Mouse (Mus musculus) yolk sac, embryonic 10.5 days (tissue): ENCODE results near the gene Mgat4b.

Experiments used
- DNase-seq: peaks from one replicate; pipeline ENCODE4 v3.0.0-alpha.2; 2017; ENCODE audit warnings: low spot score

Gene Mgat4b

DNA sequence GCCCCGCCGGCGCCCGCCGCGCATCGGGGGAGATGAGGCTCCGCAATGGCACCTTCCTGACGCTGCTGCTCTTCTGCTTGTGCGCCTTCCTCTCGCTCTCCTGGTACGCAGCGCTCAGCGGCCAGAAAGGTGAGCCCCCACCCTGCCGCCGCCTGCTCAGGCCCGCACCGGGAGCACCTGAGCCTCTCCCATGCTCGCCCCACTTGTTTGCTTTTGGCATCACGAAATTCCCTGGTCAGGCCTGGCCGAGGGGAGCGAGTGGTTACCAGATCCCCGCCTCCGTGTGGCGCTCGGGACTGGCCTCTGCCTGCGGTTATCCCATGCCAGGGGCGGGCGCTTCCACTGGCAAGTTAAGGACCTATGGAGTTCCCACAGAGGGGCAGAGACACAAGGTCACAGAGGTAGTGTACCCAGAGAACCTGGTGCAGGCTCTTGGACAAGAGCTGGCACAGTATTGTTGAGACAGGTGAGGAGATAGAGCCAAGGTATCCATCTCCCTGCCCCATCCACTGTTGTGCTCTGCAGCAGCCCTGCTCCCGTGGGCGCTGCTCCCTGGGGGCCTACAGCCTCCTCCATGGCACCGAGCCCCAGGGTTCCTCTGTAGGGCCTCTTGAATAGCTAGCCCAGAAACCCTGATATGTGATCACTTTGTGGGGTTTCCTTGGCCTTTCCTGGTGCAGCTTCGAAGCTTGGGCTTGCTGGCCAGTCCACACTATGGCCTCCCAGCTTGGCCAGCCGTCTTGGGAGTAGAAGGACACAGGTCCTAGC is 15.1 kb downstream of the Mgat4b start:
- DNase-seq = peak; percentile 46

DNA sequence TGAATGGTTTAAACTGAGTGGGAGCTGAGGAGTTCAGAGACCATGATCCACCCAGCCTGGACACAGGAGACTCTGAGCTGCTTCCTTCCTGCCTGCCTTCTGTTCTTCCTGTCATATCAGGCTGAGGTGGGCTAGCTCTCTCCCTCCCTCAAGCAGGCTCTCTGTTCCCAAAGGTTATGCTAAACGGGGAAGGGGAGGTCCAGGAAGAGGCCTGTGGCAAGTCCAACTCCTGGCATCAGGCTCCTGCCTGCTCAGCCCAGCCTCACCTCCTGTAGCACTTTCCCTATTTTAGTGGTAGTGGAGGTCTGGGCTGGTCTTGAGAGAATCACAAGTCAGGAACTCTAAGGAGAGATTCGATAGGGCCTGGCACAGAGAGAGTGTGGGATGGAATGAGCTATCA is 15.7 kb downstream of the Mgat4b start:
- DNase-seq = no peak

DNA sequence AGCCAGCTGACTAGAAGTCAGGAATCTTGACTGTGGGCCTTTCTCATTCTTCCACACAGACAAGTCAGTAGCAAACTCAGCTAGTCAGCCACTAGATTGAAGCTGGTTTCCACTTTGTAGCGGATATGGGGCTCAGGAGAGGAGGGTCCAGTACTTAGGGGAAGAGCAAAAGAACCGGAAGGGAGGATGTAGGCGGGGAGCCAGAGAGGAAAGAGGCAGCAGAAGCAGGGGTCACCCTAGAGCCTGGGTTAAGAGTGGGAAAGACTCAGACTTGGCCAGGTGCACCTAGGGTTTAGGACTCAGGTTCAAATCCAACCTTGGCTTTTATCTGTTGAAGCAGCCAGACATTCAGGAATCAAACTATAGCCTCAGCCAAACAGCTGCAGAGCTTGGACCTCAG is 16.5 kb downstream of the Mgat4b start:
- DNase-seq = no peak

DNA sequence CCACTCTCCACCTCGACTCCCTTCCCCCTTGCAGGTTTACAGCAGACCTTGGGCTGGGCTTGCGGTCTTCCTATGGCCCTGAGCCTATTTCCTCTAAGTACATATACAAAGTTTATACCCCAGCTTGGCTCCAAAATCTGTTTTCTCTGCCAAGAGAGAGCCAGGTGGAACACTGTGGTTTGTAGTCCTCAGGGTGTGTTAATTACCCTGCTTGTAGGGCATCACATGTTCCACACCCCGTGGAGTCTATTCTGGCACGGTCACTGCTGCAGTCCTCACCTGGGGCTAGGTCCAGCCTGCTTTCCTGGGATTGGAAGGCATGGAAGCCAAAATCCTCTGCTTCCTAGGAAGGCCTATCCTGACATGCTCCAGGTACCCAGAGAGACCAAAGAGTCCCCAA is 17.0 kb downstream of the Mgat4b start:
- DNase-seq = no peak

DNA sequence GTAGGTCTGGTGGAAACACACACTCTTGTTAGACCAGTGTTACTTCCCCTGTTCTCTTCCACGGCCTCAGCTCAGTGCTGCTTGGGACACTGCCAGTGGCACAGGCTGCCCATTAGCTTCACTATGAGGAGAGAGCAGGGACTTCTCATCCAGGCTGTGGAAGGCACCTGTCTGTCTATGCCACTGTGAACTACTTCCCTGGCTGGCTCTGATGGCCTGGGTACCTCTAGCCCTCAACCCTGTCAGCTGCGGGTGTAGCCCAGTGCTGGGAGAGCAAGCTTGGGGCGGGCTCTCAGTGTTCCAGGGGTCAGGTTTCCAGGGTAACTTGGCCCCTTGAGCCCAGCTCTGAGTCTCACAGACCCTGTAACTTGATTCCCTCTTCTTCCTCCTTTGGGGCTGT is 18.1 kb downstream of the Mgat4b start:
- no peak for DNase-seq

DNA sequence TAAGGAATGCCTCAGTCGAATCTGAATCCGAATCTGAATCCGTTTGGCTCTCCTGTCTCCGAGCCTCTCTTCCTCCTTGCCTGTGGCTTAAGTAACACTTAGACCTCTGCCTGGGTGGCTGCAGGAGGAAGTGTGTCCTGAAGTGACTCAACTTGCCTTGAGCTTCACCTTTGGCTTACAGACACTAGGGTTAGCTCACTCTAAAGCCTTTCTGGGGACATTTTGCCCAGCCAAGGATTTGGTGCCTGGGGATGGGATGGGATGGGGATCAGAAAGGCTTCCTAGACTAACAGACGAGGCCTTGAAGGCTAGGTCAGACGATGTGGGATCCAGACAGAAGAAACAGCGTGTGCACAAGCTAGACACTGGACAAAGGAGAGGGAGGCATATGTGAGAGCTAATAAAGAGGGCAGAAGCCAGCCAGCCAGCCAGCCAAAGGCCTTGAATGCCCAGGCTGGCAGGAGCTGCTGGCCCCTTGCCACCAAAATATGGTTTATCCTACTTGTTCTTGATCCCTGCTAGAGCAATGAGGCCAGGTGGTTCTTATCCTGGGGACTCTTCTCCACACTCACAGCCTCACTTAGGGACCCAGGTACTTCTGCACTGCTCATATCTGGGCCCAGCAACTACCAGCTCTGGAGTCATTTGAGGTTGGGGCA is 18.7 kb downstream of the Mgat4b start:
- no peak for DNase-seq

DNA sequence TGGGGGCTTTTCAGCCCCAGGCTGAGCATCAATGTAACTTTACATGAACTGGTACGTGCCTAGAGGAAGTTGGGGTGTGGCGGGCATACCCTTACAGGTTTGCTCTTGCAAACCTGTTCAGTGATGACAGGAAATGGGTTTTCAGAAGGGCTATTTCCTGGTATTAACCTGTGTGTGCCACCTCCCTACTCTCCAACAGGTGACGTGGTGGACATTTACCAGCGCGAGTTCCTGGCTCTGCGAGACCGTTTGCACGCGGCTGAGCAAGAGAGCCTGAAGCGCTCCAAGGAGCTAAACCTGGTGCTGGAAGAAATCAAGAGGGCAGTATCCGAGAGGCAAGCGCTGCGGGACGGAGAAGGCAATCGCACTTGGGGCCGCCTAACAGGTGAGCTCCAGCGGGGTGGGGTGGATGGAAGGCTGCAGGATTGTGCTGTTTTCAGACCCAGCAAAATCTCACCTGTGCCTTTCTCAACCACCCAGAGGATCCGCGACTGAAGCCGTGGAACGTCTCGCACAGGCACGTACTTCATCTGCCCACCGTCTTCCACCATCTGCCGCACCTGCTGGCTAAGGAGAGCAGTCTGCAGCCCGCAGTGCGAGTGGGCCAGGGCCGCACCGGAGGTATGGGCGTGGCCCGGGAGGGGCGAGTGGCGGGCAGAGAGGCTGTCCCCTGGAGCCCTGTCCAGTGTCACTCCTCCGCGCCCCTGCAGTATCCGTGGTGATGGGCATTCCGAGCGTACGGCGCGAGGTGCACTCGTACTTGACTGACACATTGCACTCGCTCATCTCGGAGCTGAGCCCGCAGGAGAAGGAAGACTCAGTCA is 20.0 kb downstream of the Mgat4b start:
- no peak for DNase-seq

DNA sequence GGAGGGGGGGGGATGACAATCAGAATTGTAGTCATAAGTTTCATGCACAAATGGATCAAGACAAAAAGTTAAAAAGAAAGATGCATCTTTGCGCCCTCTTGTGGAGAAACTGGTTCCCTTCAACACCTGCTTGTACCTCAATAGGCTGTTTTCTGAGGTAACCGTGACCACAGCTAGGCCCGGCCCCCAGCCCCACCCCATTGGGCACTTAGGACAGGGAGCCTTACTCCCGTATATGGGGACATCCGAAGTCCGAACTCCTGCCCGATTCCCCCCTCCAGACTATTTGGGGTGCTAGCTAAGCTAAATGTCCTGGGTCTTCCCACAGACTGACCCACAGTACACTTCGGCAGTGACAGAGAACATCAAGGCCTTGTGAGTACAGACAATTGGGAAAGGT is 20.7 kb downstream of the Mgat4b start:
- DNase-seq = no peak

DNA sequence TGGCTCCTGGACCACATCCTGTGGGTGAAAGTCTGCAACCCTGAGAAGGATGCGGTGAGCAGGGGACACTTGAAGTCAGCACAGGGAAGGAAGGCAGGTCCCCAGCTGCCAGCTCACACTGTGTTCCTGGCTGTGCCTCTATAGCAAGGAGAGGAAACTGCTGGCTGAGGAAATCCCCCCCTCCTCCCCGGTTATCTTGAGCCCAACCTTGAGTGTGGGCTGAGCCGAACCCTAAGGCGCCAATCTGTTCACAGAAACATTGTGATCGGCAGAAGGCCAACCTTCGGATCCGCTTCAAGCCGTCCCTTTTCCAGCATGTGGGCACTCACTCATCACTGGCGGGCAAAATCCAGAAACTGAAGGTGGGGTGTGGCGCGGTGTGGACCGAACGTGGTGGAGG is 22.3 kb downstream of the Mgat4b start:
- no peak for DNase-seq

DNA sequence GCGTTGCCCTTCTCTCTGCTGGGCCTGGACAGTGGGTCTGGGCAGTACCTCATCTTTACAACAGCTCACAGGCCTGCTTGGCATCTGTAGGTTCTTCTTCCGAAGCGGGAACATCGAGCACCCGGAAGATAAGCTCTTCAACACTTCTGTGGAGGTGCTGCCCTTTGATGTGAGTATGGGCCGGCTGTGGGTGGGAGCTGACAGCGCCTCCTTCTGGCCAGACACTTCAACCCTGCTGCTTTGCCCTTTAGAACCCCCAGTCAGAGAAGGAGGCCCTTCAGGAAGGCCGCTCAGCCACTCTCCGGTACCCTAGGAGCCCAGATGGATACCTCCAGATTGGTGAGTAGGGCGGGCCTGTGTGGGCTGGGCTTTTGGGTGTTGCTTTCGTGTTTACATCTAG is 23.3 kb downstream of the Mgat4b start:
- DNase-seq = no peak

DNA sequence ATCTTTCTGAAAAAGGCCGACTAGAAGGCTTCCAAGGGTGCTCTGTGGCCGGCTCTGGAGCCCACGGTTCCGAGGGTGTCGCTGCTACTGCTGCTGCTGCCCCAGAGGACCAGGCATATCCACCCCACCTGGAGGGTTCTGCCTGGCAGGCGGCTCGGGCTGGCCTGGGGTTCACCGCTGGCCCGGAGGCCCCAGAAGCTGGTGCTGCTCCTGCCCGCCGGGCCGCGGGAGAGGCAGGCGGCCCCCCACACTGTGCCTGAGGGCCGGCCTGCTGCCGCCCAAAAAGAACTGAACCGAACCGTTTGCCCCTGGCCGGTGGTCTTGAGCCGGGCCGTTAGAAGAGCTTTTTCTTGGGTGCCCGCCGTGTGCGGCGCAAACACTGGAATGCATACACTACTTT is 23.9 kb downstream of the Mgat4b start:
- no peak for DNase-seq

DNA sequence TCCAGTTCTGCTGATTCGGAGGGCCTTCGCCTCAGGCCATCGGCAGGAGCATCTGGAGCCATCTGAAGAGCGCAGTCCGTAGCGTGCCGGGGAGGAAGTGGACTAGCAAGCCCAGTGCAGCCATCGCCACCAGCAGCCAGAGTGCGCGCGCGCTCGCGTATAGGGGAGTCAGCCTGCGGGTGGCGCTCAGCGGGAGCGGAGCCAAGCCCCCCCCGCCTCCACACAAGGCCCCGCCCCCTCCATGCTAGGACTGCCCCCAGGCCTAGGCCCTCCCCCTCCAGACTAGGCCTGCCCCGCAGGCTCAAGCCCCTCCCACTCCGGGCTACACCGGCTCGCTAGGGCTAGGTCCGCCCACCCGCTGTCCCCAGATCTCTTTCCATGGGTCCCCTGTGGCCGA is 25.8 kb downstream of the Mgat4b start:
- DNase-seq = peak; percentile 96

DNA sequence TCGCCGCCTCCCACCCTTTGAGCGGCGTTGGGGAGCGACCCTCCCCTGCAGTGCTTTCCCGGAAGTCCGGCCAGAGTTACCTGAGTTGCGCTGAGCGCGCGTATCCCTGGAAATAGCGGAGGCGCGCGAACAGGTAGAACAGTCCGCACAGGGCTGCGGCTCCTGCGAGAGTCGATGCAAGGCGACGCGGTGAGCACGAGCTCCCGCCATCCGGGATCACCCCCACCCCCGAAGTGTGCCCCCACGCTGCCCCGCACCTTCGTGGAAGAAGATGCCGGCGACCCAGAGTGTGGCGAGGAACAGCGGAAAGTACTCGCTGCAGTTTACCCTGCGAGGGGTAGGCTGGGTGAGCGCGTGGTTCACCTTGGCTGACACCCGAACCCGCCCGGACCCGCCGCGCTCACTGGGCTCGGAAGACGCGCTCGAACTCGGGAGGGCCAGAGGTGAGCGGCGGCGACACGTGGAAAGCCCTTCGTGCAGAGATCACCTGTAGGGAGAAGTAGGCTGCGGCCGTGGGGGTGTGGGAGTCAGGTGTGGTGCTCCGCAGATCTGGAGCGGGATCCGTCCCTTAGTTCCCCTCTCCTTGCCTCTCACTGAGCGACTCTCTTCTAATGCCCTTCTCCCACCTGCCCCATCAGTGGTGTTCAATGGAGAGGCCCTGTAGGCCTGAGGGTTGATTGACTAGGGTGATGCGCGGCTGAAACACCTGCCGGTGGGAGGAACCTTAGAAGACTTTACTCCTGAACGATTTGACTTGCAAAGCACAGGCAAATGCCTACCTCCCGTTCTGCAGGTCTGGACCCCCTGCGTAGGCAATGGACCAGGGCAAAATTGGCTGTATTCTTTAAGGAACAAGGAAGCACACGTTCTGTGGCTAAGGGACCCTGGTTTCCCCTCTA is 26.5 kb downstream of the Mgat4b start:
- DNase-seq = no peak

DNA sequence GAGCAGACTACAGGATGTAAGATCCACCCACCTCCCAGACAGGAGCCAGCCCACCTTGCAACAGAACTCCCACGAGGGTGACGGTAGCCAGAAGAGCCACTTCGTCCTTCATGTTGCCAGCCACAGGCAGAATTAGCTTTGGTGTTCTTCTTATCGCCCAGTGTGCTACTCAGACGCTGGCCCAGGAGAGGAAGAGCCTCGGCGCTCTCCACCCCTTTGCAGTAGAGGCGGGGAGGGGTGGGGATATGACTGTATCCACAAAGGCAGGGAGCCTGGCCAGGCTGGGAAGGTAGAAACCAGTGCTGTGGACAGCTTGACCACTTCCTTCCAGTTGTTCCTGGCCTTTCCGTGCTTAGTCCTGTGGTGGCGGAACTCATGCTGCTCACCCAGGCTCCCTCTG is 27.6 kb downstream of the Mgat4b start, which contains the start of gene Ltc4s:
Gene Ltc4s (minus strand): TSS at position 293 of the 400 bp plus-strand sequence.
- no peak for DNase-seq

DNA sequence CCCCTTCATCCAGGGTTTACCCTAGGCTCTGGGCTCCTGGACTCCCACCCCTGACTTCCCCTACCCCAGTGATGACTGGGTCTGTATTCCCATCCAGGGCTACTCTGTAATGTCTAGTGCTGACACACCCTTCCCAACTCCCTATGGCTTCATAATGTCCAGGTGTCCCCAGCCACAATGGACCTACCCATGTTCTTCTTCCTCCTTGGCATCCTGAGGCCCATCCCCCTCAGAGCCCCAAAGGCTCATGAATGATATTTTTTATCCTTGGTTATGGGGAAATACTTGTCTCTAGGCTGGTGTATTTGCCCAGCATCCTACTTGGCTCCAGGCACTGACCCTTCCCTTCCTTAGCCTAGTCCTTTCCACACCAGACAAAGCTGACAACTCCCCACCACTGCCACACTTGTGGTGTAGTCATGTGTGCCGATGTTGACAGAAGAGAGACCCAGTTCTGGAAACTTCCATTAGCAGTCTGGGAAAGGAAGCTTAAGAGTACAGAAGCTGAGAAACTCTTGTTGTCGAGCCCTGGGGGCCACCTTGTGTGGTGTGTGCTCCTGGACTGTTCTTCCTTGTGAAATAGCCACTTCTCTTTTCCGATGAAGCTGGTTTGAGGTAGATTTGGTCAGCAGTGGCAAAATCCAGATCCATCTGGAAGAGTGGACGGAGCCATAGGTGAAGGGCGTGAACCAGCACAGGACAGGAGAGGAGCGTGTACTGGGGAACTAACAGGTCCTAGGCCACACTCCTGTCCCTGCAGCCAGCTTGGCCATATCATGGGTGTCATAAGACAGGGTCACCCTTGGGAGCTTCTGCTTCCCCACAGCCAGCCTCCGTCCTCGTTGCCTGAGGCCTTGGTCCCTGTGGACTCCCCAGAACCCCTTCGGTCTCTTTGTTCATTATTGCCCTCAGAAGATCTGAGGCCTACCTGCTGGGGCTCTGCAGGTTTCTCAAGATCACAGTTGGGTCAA is 28.4 kb downstream of the Mgat4b start:
- no peak for DNase-seq

DNA sequence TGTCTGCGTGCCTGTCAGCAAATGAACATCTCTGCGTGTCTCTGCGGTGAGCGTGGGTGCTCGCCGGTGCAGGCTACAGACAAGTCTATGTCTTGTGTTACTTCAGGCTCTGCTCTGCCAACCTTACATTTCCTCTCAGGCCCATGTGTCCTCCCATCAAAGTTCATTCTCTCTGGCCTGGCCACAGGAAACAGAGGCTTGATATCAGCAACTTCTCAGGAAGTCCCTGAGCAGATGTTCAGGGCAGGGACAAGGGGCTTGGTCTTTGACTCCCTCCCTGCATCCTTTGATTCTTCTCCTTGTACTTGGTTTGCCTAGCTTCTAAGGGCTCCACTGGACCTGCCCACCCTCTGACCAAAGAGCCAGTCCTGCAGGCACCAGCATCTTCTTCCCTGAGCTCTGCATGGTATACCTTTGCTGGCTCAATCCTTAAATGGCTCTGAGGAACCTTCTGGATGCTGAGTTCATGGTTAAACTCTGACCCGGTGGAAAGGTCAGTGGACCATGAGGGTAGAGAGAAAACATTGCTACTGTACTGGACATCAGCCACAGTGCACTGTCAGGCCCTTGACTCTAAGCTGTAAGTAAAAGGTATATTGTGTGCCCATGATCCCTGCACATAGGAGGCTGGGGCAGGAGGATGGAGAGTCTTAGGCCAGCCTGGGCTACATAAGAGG is 29.7 kb downstream of the Mgat4b start:
- no peak for DNase-seq

DNA sequence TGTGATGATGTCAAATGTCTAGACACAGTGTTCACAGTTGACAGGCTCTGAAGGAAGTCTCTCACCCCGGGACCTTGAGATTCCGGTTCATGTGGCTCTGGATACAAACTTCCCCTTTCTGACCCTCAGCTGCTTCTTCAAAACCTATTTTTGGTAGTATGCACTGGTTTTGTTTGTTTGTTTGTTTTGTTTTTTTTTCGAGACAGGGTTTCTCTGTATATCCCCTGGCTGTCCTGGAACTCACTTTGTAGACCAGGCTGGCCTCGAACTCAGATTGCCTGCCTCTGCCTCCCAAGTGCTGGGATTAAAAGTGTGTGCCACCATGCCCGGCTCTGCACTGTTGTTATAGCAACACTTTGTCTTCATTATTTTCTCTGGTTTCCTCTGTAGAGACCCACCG is 33.2 kb downstream of the Mgat4b start:
- DNase-seq = no peak

DNA sequence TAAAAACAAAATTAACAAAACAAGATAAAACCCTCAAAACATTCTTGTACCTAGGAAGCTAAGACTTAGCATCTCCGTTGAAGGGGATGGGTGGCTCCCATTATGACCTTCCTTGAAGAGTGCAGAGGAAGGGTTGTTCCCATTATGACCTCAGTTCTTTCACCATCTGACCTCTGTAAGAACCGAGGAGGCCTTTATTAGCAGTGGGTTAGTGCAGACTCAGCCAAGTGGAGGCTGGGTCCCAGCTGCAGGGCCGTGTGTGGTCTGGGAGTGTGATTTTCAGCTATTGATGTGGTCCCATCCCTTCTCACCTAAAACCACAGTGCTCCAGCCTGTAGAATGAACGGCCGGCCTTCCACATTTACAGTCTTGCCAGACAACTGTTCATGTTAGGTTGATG is 34.6 kb downstream of the Mgat4b start:
- DNase-seq = no peak

DNA sequence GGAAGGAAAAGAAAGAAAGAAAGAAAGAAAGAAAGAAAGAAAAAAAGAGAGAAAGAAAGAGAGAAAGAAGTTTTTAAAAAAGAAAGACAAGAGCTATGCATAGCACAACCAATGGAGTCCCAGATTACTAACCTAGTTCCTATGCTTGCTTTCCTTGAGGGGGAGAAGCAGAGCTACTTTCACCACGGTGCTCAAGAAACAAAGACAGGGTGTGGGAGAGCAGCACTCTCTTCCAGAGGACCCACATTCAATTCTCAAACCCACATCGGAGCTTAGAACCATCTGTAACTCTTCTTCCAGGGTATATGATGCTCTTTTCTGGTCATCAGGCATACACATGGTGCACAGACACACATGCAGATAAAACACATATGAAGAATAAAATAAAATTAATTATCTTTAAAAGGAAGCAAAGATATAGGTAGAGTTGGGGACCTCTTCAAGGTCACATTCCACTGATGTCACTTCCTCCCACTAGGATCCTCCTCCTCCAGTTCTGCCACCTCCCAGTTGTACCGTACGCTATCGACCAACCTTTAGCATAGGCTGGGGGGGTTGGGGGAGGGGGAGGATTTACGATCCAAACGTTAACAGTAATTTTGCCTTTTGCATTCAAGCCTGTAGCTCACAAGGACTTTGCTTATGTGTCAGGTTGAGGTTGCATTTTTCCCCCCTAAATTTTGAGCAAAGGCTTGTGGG is 37.9 kb downstream of the Mgat4b start:
- no peak for DNase-seq

DNA sequence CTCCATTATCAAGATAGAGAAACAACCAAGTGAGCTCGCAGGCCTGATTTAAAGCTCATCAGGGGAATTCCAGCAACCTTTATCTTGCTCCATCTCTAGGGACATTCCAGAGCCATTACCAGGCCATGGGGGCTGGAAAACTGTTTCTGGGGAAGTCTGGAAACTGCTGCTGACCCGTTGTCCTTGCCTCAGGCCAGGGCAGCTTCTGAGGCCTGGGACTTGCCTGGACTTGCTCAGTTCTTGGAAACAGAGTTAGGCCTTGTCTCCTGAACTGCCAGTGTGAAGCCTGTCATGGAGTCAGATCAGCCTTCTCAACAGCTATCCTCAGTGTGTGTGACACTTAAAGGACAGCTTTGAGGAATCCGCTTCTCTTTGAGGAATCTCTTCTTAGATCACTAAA is 41.5 kb downstream of the Mgat4b start:
- DNase-seq = peak; percentile 80
